Mouse (Mus musculus) liver, embryonic 12.5 days (tissue): ENCODE results near the gene Ppp2r5a. TPM values are rescaled to one million over a fixed set of nuclear protein-coding genes. Genes with fewer than 3 reads are reported as not detected.
A peak's percentile ranks its signal among the peaks of the same experiment; 100 is the strongest.

Source experiments
- ATAC-seq: fragments of 200-750 bp; cut with Nextera tagmentation; 2 replicates; pipeline ENCODE4 v1.8.0; 2017; ENCODE audit warnings: moderate number of reproducible peaks, mild to moderate bottlenecking, moderate library complexity
- H3K27ac ChIP-seq: fragments of 300-500 bp; sonication (generic); 2 replicates; pipeline ENCODE4 v1.5.1; 2016; ENCODE audit warnings: mild to moderate bottlenecking
- H3K27me3 ChIP-seq: fragments of 300-500 bp; sonication (generic); replicated peaks from 2 replicates; pipeline ENCODE4 v1.6.1; 2016; ENCODE audit warnings: mild to moderate bottlenecking, moderate library complexity
- H3K36me3 ChIP-seq: fragments of 300-500 bp; sonication (generic); 2 replicates; pipeline ENCODE4 v1.6.1; 2016; ENCODE audit warnings: mild to moderate bottlenecking, moderate library complexity
- H3K4me1 ChIP-seq: fragments of 300-500 bp; sonication (generic); 2 replicates; pipeline ENCODE4 v1.6.1; 2016
- H3K4me2 ChIP-seq: fragments of 300-500 bp; sonication (generic); 2 replicates; pipeline ENCODE4 v1.6.1; 2016; ENCODE audit warnings: mild to moderate bottlenecking, moderate library complexity
- H3K4me3 ChIP-seq: fragments of 300-500 bp; sonication (generic); 2 replicates; pipeline ENCODE4 v1.5.1; 2016; ENCODE audit warnings: mild to moderate bottlenecking, moderate library complexity
- H3K9ac ChIP-seq: fragments of 300-500 bp; sonication (generic); 2 replicates; pipeline ENCODE4 v1.6.1; 2016; ENCODE audit warnings: mild to moderate bottlenecking, moderate library complexity
- H3K9me3 ChIP-seq: fragments of 300-500 bp; sonication (generic); replicated peaks from 2 replicates; pipeline ENCODE4 v1.6.1; 2016; ENCODE audit warnings: mild to moderate bottlenecking, moderate library complexity
- WGBS: fragments of 180-500 bp; shearing (Covaris S2); methylation state at CpG from one replicate; pipeline ENCODE4 v1.1.7; 2016; ENCODE audit not compliant: insufficient replicate concordance; 5-methylcytosine and 5-hydroxymethylcytosine counted together
- polyA plus RNA-seq: library from polyadenylated mRNA; unstranded; fragments of >200 nt; fragmentation: Nextera tagmentation; extraction: Ambion mirVana; gene quantifications from 2 replicates; pipeline ENCODE4 v1.2.1, GENCODE M21; 2016

Gene Ppp2r5a
- polyA plus RNA-seq, 1 experiment from 2014 or later = 33.9 TPM

DNA sequence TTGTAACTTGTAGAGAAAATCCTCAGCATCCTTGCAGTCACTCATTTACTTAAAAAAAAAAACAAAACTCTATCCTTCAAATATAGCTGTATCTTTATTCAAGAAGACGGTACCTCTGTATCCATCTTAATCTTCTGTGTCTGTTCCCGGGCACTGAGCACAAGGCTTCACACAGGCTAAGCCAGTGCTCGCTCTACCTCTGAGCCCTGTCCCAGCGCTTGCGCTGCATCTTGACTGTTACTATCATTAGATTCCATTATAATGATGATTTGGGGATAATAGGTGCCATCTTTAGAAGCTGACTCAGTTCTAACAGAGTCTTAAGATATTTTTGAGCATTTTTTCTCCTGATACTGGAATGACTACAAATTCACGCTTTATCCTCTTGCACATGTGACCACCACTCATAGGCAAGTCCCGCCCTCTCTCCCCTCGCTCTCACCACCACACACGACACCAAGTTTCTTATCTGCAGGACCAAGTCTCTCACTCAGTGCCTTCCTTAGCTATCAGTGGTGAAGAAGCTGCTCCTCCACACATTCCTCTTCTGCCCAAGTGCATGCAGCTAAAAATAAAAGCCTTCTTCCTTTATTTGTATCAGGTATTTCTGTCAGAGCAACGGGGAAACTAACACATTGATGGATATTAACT lies 28.0 kb downstream of the Ppp2r5a start:
- Histone ChIP-seq H3K9ac (peak overlapping the region; percentile 51), H3K36me3 (peaks cover 20% of the 10 kb centered on the region), H3K4me2 (peak overlapping the region; percentile 59), H3K27ac (peak overlapping the region; percentile 82), H3K27me3 (no peaks in the 10 kb centered on the region), H3K4me3 (peak overlapping the region; percentile 21), H3K4me1 (peaks cover 46% of the 10 kb centered on the region), H3K9me3 (no peaks in the 10 kb centered on the region)
- ATAC-seq = peak; percentile 98
- WGBS = 32% methylated on average over 10 of the region's 10 CpGs

DNA sequence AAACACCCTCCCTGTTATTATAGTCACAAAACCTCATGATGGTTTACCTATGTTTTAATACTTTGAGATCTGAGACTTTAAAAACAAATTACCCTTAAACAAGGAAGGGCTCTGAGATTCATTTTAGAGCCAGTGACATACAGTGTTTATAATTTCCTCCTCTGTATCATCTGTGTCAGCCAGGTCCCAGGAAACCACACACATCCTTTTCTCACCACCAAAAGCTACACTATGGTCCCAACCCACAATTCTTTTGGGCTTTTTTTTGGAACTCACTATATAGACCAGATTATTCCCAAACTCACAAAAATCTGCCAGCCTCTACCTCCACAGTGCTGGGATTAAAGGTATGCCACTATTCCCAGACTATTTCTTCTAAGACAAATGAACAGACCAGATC lies 33.9 kb downstream of the Ppp2r5a start:
- no peak overlapping the region for H3K27ac ChIP-seq
- H3K9me3 ChIP-seq = no peaks in the 10 kb centered on the region
- no peaks in the 10 kb centered on the region for H3K27me3 ChIP-seq
- H3K4me3 ChIP-seq = no peak overlapping the region
- peaks cover 65% of the 10 kb centered on the region for H3K36me3 ChIP-seq
- no peak for ATAC-seq
- H3K4me2 ChIP-seq = no peak overlapping the region
- peaks cover 5% of the 10 kb centered on the region for H3K4me1 ChIP-seq
- H3K9ac ChIP-seq = no peak overlapping the region

DNA sequence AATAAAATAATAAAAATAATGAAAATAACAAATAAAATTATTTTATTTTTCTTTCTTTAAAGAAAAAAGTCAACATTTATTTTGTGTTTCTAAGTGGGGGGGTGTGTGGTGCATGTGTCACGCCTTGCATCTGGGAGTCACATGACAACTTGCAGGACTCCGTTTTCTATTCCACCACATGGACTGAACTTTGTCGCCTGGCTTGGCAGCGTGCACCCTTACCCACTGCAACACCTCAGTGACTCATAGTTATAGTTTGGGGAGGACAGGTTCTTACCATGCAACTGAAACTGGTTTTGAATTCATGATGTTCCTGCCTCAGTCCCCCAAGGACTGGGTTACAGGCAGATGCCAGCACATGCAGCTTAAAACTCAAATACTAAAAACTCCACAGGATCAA lies 34.9 kb downstream of the Ppp2r5a start:
- Histone ChIP-seq H3K27me3 (no peaks in the 10 kb centered on the region), H3K36me3 (peaks cover 72% of the 10 kb centered on the region), H3K4me2 (no peak overlapping the region), H3K27ac (no peak overlapping the region), H3K9ac (no peak overlapping the region), H3K9me3 (no peaks in the 10 kb centered on the region), H3K4me3 (no peak overlapping the region), H3K4me1 (no peaks in the 10 kb centered on the region)
- WGBS = 81% methylated on average over 4 of the region's 4 CpGs
- ATAC-seq = no peak

DNA sequence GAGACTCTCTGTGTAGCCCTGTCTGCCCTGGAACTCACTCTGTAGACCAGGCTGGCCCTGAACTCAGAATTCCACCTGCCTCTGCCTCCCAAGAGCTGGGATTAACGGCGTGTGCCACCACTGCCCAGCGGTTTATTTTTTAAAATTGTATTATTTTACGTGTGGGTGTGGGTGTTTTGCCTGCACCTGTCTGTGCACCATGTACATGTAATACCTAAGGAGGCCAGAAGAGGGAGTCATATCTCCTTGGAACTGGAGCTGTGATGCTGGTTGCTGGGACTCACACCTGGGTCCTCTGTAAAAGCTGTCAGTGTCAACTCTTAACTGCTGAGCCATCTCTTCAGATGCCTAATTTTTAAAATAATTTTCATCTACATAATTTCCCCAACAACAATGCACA lies 38.6 kb downstream of the Ppp2r5a start:
- no peaks in the 10 kb centered on the region for H3K4me1 ChIP-seq
- WGBS = 53% methylated on average over 4 of the region's 4 CpGs
- no peaks in the 10 kb centered on the region for H3K9me3 ChIP-seq
- H3K9ac ChIP-seq = no peak overlapping the region
- no peak overlapping the region for H3K4me2 ChIP-seq
- no peak for ATAC-seq
- H3K27ac ChIP-seq = no peak overlapping the region
- no peak overlapping the region for H3K4me3 ChIP-seq
- H3K36me3 ChIP-seq = peaks cover 79% of the 10 kb centered on the region
- no peaks in the 10 kb centered on the region for H3K27me3 ChIP-seq

DNA sequence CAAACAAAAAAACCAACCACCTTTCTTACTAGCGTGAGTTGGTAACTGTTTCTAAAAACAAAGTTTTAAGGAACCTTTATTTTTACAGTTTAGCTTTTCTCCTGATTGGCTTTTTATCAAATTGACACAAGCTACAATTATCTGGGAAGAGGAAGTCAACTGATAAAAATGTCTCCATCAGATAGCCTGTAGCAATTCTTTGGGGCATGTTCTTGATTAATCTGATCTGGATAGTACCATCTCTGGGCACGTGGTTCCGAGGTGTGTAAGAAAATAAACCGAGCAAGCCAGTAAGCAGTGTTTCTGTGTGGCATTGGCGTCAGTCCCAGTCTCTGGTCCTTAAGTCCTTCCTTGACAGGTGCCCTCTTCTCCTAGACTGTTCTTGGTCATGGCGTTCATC lies 40.7 kb downstream of the Ppp2r5a start:
- H3K4me2 ChIP-seq = no peak overlapping the region
- no peaks in the 10 kb centered on the region for H3K27me3 ChIP-seq
- no peak overlapping the region for H3K4me3 ChIP-seq
- H3K36me3 ChIP-seq = peaks cover 85% of the 10 kb centered on the region
- H3K27ac ChIP-seq = no peak overlapping the region
- no peaks in the 10 kb centered on the region for H3K9me3 ChIP-seq
- no peaks in the 10 kb centered on the region for H3K4me1 ChIP-seq
- 81% methylated on average over 6 of the region's 6 CpGs for WGBS
- no peak for ATAC-seq
- H3K9ac ChIP-seq = no peak overlapping the region

DNA sequence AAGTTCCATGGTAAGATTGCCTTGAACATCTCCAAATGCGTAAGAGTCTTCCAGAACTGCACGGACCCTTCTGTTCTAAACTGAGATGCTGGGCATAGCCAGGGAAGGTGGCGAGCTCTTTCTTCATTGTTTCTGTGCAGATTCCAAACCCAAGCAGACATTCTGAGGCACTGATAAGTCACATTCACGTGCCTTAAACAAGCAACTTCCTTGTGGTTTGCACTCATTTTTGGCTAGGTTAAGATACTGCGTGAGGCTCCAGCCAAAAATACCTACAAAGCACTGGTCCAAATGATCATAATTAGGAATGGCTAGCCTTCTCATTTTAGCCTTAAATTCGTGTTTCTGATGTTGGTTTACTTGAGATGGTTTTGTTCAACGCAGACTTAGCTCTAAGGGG lies 43.6 kb downstream of the Ppp2r5a start:
- Histone ChIP-seq H3K4me1 (no peaks in the 10 kb centered on the region), H3K4me3 (no peak overlapping the region), H3K9ac (no peak overlapping the region), H3K27me3 (no peaks in the 10 kb centered on the region), H3K9me3 (no peaks in the 10 kb centered on the region), H3K27ac (no peak overlapping the region), H3K4me2 (no peak overlapping the region), H3K36me3 (peaks cover 90% of the 10 kb centered on the region)
- WGBS = 61% methylated on average over 7 of the region's 7 CpGs
- no peak for ATAC-seq

DNA sequence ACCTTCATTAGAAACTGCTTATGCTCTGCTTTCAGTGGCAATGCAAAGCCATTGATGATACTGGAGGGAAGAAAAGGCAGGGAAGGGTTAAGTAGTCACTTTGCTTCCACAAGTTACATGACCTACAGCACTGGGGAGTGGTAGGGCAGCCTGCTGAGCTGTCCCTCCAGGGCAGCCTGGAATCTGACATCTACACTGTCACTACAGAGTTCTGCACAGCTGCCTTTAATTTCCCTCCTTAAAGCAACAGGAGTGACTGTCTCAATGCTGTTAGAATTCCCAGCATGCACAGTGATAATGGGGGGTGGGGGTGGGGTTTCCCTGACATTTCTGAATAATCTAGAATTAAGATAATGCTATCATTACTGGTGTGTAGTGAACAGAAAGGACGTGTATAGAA lies 46.1 kb downstream of the Ppp2r5a start:
- H3K9ac ChIP-seq = no peak overlapping the region
- WGBS = 56% methylated on average over 1 of the region's 1 CpGs
- H3K27me3 ChIP-seq = no peaks in the 10 kb centered on the region
- peaks cover 93% of the 10 kb centered on the region for H3K36me3 ChIP-seq
- no peak for ATAC-seq
- H3K4me2 ChIP-seq = no peak overlapping the region
- H3K27ac ChIP-seq = no peak overlapping the region
- no peaks in the 10 kb centered on the region for H3K9me3 ChIP-seq
- H3K4me1 ChIP-seq = peaks cover 5% of the 10 kb centered on the region; the same call in 1 of the 2 replicates
- no peak overlapping the region for H3K4me3 ChIP-seq

DNA sequence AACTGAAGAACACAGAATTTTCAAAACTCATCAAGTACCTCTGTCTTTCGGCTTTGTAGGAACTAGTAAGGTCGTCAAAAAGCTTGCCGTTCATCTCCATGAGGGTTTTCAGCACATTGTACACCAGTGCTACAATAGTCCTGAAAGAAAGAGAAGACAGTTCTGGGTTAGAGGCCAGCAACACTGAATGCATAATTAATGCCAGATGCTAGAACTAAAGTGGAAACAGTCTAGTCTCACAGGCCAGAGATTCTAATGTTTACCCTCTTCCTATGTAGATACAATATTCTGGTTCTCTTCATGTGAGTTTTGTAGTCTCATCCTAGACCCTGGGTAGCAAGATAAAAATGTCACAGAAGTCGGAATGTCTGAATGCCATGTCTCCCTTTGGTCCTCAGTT lies 49.2 kb downstream of the Ppp2r5a start:
- Histone ChIP-seq H3K9me3 (no peaks in the 10 kb centered on the region), H3K36me3 (peaks cover 96% of the 10 kb centered on the region), H3K4me1 (peaks cover 14% of the 10 kb centered on the region), H3K4me3 (no peak overlapping the region), H3K9ac (no peak overlapping the region), H3K27me3 (no peaks in the 10 kb centered on the region), H3K4me2 (no peak overlapping the region), H3K27ac (no peak overlapping the region)
- ATAC-seq = no peak
- 83% methylated on average over 4 of the region's 4 CpGs for WGBS

DNA sequence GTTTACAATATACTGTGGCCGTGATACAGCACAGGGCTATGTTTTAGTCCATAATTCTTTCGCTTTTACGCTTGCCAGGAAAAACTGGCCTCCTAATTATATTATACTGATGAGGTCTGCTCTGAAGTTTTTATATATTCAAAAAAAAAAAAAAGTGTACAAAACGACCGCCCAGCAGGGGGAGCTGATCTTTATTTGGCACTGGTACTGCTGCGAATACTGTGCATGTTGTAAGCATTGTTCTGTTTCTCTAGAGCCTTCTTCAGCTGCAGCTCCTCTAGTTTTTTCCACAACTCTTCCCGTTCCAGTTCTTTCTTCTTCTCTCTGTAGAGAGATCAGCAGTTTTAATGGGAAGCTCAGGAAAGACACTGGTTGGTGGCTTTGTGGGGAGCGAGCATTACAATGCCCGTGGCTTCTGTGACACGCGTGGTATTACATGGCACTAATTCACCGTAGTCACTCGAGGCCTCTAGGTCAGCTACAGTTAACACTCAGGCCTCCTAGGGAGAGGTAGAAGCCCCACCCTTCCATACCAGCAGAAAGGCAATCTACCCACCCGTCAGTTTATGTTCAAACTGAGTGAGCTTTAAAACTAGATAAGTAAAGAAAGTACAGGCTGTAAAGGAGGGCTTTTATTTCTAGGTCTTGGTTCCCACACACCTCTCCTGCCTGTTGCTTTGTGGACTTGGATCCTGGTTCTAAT lies 50.1 kb downstream of the Ppp2r5a start:
- Histone ChIP-seq H3K4me3 (no peak overlapping the region), H3K4me2 (no peak overlapping the region), H3K9me3 (no peaks in the 10 kb centered on the region), H3K36me3 (peaks cover 94% of the 10 kb centered on the region), H3K4me1 (peaks cover 18% of the 10 kb centered on the region), H3K27me3 (no peaks in the 10 kb centered on the region), H3K27ac (no peak overlapping the region), H3K9ac (no peak overlapping the region)
- ATAC-seq = no peak
- 63% methylated on average over 14 of the region's 14 CpGs for WGBS

DNA sequence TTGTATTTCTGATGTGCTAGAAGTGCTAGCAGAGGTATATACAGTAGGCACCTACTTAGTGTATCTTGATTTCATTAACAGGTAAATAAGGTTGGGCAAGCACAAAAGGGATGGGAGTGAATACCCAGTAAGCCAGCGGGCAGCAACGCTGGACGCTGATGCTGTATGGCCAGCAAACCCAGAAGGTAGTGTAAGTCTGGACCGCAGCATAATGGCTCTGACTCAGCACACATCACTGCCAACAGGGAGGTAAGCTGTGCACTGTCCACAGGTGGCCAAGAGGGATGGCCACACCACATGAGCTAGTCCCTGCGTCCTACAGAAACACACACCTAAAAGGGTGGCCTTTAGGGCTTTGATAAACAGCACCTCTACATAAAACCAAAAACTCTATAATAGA lies 52.7 kb downstream of the Ppp2r5a start:
- no peak for ATAC-seq
- no peak overlapping the region for H3K4me3 ChIP-seq
- peaks cover 18% of the 10 kb centered on the region for H3K4me1 ChIP-seq
- H3K27me3 ChIP-seq = no peaks in the 10 kb centered on the region
- no peaks in the 10 kb centered on the region for H3K9me3 ChIP-seq
- peaks cover 93% of the 10 kb centered on the region for H3K36me3 ChIP-seq
- H3K9ac ChIP-seq = no peak overlapping the region
- no peak overlapping the region for H3K4me2 ChIP-seq
- H3K27ac ChIP-seq = no peak overlapping the region
- WGBS = 92% methylated on average over 5 of the region's 5 CpGs

DNA sequence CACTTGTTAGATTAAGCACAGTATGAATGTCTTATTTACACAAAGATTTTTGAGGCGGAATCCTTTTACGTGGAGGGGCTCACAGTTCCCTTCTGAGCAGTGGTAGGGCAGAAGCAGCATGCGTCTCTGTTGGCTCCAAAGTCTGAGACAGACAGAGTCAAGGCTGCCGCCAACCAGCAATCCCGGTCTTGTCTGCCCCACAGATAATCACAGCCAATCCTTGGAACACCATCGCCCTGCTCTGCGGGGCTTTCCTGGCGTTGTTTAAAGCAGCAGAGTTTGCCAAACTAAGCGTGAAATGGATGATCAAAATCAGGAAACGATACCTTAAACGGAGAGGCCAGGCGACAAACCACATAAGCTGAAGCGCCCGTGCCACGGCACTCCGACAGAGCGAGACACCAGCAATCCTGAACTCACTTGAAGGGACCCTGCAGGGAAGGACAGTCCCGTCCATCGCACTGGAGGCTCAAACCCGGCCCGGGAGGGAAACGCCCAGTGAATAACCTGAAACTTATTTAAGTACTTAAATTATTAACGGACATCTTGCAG lies 53.5 kb downstream of the Ppp2r5a start:
- H3K36me3 ChIP-seq = peaks cover 93% of the 10 kb centered on the region
- 84% methylated on average over 23 of the region's 23 CpGs for WGBS
- ATAC-seq = no peak

DNA sequence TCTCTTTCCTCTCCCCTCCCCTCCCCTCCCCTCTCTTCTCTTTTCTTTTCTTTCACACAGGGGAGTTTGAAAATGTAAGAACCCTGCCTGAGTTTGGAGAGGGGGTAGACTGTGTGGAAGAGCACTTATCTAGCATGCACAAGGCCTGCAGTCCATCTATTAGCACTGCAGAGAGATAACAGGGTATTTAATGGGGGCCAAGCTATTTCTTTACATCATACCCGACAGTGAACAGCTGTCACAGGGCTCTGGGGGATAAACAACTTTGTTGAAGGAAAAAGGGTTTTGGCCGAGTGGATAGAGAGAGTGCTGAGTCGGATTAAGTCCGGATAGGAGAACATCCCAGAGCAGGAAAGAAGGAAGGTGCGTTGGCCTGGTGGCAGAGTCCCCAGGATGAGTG lies 54.1 kb downstream of the Ppp2r5a start:
- no peaks in the 10 kb centered on the region for H3K27me3 ChIP-seq
- H3K27ac ChIP-seq = 0 out of 2 replicates have a peak overlapping the region, but pooled peaks have one; percentile 24
- no peak overlapping the region for H3K9ac ChIP-seq
- no peak overlapping the region for H3K4me2 ChIP-seq
- peak; percentile 69 for ATAC-seq
- H3K4me3 ChIP-seq = no peak overlapping the region
- 51% methylated on average over 5 of the region's 5 CpGs for WGBS
- H3K4me1 ChIP-seq = peaks cover 18% of the 10 kb centered on the region
- H3K9me3 ChIP-seq = no peaks in the 10 kb centered on the region
- peaks cover 90% of the 10 kb centered on the region for H3K36me3 ChIP-seq

More for the DNA sequence above, 53.5 kb downstream of the Ppp2r5a start:
- no peak overlapping the region for H3K27ac ChIP-seq
- no peak overlapping the region for H3K4me2 ChIP-seq
- no peak overlapping the region for H3K9ac ChIP-seq
- no peak overlapping the region for H3K4me3 ChIP-seq
- peaks cover 18% of the 10 kb centered on the region for H3K4me1 ChIP-seq
- no peaks in the 10 kb centered on the region for H3K27me3 ChIP-seq
- no peaks in the 10 kb centered on the region for H3K9me3 ChIP-seq
